Mouse (Mus musculus) spleen, adult 18-20 months (tissue): ENCODE measurements around the gene Ermap.

ENCODE experiments used
- DNase-seq, 2 experiments: peaks; one replicate each; pipeline ENCODE4 v3.0.0; 2022; ENCODE audit warnings: mixed read lengths in 2 of 2

Ermap gene

DNA sequence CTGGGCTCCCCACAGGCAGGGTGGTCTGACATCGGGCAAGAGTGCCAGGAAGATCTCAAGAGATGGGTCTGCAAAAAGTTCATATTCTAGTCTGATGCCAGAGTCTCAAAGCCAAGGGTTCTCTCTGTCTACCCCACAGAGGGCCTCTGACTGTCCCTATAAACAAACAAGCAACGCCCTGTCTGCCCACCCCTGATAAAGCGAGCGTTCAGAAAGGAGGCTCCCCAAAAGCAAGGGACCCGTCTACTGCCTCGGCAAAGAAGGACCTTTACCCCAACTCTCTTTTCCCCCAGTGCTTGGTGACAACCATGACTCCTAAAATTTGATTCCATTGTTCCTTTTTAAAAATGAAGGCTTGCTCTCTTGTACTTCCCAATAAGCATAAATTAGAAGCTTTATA, at the start of gene Ermap:
TSS of gene Ermap (minus strand) at position 148 of the 400 bp plus-strand sequence.
- no peak for DNase-seq

DNA sequence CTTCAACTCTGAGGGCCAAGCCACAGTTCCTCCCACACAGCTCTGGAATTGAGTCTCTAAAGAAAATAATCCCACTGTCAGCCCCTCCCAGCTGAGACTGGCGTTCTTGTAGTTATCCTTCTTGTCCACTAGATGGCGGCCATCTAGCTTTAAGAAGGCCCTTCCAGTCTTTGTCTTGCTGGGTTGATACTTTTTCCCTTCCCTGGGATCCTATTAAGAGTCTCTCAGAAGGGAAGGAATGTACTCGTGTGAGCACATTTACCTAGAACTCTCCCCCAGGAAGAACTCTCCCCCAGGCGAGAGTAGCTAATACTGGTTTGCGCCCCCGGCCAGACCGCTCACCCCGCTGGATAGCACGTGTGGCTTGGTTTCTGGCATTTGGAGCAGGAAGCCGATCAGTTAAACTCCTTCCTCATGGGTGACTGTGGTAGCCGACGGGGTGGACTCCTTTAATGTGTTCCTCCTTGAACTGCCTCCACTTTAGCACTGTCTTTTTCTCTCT, 49.4 kb upstream of the Ermap start:
- peak in 1 of 2 experiments; percentile 16 for DNase-seq

- DNase-seq: no peak
Measured at GRCm38 (mm10) chr4:119238661-119239060, 48.9 kb upstream of the Ermap start.

DNA sequence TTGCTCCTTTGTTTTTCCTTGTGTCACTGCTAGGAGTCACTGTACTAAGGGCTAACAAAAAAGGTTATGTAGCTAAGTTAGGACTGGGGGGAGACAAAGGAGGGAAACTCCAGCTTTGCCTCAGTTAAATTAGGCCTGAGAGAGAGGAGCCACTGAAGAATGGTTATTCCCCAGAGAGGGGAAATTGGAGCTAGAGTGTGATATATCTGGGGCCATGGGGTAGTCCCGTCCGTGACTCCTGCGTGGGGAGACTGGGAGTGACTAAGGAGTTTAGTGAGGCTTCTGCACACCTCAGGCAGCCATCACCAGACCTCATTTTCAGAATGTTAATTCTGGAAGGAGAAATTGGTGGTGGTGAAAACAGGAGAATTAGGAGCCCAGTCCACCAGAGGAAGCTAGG, 44.5 kb upstream of the Ermap start:
- DNase-seq: no peak

DNA sequence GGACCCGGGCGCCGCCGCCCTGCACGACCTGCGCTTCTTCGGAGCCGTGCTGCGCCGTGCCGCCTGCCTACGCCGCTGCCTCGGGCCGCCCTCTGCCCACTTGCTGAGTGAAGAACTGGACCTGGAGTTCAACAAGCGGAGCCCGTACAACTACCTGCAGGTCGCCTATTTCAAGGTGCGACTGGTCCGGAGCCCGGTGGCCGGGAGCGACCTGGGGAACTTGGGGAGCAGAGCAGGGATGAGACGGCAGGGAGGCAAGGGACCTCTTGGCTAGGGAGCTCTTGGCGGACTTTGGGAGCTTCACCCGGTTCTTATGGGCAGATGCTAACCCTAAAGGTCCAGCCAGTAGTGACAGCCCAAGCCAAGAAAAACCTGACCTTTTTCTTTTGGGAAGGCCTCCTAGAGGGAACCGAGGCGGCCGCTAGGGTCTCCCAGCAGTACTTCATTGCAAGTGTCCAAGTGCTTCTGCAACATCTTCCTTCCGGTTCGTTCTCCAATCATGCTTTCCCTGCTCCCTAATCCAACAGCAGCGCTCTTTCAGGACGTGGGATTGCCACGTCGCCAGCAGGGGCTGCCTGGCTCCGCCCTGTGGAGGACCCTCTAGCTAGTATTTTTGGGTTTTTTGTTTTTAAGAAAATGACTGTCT, 43.6 kb upstream of the Ermap start:
- no peak for DNase-seq

GRCm38 (mm10) chr4:119232410-119233255, 42.8 kb upstream of the Ermap start, which contains the start of the genes AU022252 and P3h1:
Gene AU022252 (minus strand): TSS chr4:119232712.
Gene P3h1 (plus strand): TSS chr4:119232915.
- DNase-seq: peak; percentile 98 to 99

- DNase-seq: no peak
Measured at GRCm38 (mm10) chr4:119226751-119227150, 36.9 kb upstream of the Ermap start.

DNA sequence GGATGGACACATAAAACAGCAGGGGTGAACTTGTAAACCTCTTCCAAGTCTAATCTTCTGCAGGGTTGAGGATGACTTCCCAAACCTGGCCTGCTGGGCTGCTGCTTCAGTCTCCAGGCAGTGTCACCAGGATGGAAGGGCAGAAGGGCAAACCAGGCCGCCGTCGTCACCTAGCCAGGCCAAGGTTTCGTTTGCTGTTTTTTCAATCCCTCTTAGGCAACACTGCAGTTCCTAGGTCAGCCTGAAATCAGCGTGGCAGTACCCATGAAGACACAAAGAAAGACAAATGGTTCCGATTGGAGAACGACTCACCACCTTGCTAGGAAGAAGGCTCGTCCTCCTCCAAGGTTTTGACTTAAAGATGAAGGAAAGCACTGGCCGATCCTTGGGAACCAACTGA, 35.9 kb upstream of the Ermap start:
- no peak for DNase-seq

GRCm38 (mm10) chr4:119224534-119224933, 34.7 kb upstream of the Ermap start:
- no peak for DNase-seq

DNA sequence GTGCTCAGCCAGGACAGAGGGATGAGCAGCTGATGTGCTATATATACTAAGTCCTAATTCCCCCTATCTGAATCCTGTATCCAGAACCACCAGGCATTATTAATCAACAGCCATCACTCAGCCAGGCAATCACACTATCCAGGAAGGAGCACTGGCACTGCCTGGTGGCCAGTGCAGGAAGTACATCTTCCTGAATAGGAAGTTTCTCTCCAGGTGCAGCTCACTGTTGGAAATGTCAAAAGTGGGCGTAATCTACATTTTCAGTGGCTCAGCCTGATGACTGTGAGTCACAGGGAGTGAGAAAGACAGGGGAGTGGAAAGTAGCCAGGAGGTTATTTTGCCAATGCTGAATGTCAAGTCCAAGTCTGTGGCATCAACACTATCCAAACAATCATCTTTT, 33.9 kb upstream of the Ermap start:
- DNase-seq: peak in 1 of 2 experiments; percentile 21

GRCm38 (mm10) chr4:119218169-119218568, 28.4 kb upstream of the Ermap start, which contains the start of gene Tmem269:
Gene Tmem269 (minus strand): TSS chr4:119218217.
- DNase-seq: no peak

DNA sequence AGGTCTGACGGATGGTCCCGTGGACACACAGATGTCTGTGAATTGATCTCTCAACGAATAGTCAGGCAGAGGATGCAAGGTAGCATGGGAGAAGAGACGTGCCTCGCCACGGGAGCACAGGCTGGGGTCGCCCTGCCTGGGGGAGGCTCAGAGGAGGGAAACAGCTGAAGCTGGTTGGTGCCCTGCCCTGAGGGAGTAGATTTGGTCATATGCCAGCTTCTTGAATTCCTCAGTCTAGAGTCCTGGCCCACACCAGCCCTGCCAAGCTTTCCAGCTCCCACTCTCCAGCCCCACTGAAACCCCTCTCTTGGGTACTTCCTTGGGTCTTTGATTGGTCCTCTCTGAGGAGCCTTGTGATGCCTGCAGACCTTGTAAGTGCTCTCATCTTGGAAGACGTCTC, 26.9 kb upstream of the Ermap start:
- DNase-seq: no peak

DNA sequence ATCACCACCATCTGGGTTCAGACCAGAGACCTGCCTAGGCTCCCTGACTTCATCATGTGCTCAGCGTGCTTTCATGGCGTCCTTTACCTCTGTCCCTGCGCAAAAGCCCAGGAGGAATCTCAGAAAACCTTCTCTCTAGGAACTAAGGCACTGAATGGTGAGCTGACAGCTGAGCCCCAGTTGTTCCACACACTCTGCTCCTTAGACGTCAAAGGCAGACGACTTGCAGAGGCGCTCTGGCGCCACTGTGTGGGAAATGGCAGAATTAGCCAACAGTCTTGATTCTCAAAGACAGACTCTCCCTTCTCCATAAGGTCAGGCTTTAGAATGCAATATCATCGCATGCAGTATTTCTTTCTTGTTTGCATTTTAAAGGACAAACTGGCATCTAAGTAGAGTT, 14.9 kb upstream of the Ermap start:
- peak; percentile 15 to 57 for DNase-seq

DNA sequence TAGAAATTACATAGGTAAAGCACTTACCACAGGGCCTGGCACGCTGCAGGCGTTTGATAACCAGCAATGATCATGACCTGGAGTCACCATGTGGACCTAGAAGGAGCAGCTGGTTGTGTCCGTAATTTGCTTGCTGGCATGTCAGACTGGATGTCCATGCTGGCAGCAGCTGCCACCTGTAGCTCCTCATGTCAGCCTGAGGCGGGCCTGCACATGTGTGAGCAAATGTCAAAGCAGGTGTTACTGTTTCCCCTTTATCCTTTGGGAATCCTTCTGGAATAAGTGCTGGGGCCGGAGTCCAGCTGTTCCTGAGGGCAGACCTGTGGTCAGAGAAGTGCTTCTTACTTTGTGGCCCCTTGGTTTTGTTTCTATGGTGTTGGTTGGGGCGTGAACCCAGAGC, 8.3 kb upstream of the Ermap start:
- DNase-seq: no peak

- DNase-seq: no peak
Measured at GRCm38 (mm10) chr4:119195582-119196320, 5.9 kb upstream of the Ermap start.

- DNase-seq: peak; percentile 80 to 89
Measured at GRCm38 (mm10) chr4:119194909-119195581, 5.2 kb upstream of the Ermap start, which contains the start of gene Svbp. Gene Svbp (plus strand): TSS chr4:119195306.

GRCm38 (mm10) chr4:119192757-119193156, 2.9 kb upstream of the Ermap start:
- no peak for DNase-seq

DNA sequence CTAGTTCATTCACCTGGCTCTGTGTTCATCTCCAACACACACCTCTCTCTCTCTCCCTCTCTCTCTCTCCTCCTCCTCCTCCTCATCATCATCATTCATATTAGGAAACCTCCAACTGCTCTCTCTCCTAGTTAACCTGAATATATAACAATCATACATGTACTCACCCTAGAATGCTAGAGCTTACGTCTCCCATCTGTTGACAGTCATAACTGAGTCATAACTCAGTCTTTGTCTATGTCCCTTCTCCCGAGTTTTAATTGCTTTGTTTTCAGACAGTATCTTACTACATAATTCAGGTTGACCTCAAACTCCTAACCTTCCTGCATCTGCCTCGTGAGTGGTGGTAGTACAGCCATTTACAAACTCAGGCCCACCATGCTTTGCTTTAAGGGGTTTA, 1.5 kb upstream of the Ermap start:
- no peak for DNase-seq

GRCm38 (mm10) chr4:119190618-119191017, 807 bp upstream of the Ermap start:
- no peak for DNase-seq

DNA sequence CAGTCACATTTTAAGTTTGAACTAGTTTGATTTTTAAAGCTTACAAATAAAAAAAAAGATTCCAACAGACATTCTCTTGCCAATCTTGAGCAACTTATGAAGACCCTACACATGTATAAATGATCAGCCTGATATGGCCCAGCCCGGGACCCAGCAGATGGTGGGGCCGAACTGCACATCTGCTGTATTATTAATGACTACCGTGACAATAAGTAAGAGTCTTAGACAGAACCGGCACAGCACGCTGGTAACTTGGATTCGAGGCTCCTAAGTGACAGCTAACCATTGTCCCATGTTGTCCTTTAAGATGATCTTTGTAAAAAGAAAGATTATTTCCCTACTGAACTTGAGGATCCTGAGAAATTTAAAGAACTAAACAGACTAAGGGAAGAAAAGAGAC, 419 bp downstream of the Ermap start:
- DNase-seq: no peak

GRCm38 (mm10) chr4:119188060-119188785, 1.6 kb downstream of the Ermap start:
- DNase-seq: no peak

GRCm38 (mm10) chr4:119185771-119186170, 4.0 kb downstream of the Ermap start:
- no peak for DNase-seq
